Mouse (Mus musculus): ENCODE data around the gene 4930451I11Rik. TPM values are rescaled to one million over a fixed set of nuclear protein-coding genes. Genes with fewer than 3 reads are reported as not detected.

The 4930451I11Rik gene
- polyA plus RNA-seq, 1 experiment from 2014 or later, result not detected

GRCm38 (mm10) chr7:126789141-126789540, 42.3 kb downstream of the 4930451I11Rik start:
- Histone ChIP-seq H3K4me1 (replicated peaks; ENCODE audit: control insufficient read depth, insufficient read depth, low read length) (peaks cover 3% of the 10 kb centered on the region; the same call in 1 of the 2 replicates), H3K4me3 (ENCODE audit: low read depth, low read length) (no peak overlapping the region), H3K4me2 (replicated peaks; ENCODE audit: low read depth) (no peak overlapping the region), H3K27me3 (replicated peaks; ENCODE audit: control insufficient read depth, insufficient read depth, low read length) (no peaks in the 10 kb centered on the region), H3K9me3 (ENCODE audit: control insufficient read depth) (no peaks in the 10 kb centered on the region), H3K36me3 (ENCODE audit: control insufficient read depth, insufficient read depth) (peaks cover 53% of the 10 kb centered on the region), H3K9ac (ENCODE audit: low read depth, low read length) (no peak overlapping the region), H3K27ac (ENCODE audit: low read depth, low read length) (no peak overlapping the region)
- TF ChIP-seq CTCF (IDR thresholded peaks at IDR 0.05; ENCODE audit: low read depth), result no peak
- ATAC-seq, result no peak
- WGBS, result 84% methylated on average over 4 of the region's 4 CpGs

- 90% methylated on average over 14 of the region's 14 CpGs for whole genome bisulfite sequencing
- ATAC-seq, result no peak
- Histone ChIP-seq H3K4me3 (ENCODE audit: low read depth, low read length) (no peak overlapping the region), H3K4me2 (replicated peaks; ENCODE audit: low read depth) (no peak overlapping the region), H3K9ac (ENCODE audit: low read depth, low read length) (no peak overlapping the region), H3K4me1 (replicated peaks; ENCODE audit: control insufficient read depth, insufficient read depth, low read length) (peaks cover 3% of the 10 kb centered on the region; the same call in 1 of the 2 replicates), H3K36me3 (ENCODE audit: control insufficient read depth, insufficient read depth) (peaks cover 53% of the 10 kb centered on the region), H3K27ac (ENCODE audit: low read depth, low read length) (no peak overlapping the region), H3K27me3 (replicated peaks; ENCODE audit: control insufficient read depth, insufficient read depth, low read length) (no peaks in the 10 kb centered on the region), H3K9me3 (ENCODE audit: control insufficient read depth) (no peaks in the 10 kb centered on the region)
- no peak for TF ChIP-seq CTCF (IDR thresholded peaks at IDR 0.05; ENCODE audit: low read depth)
These were observed 45.3 kb downstream of the 4930451I11Rik start for GRCm38 (mm10) chr7:126786142-126786541.

- no peaks in the 10 kb centered on the region for H3K27me3 ChIP-seq (replicated peaks; ENCODE audit: control insufficient read depth, insufficient read depth, low read length)
- H3K9ac ChIP-seq (ENCODE audit: low read depth, low read length), result no peak overlapping the region
- no peak for TF ChIP-seq CTCF (IDR thresholded peaks at IDR 0.05; ENCODE audit: low read depth)
- peaks cover 52% of the 10 kb centered on the region for H3K36me3 ChIP-seq (ENCODE audit: control insufficient read depth, insufficient read depth)
- no peak overlapping the region for H3K27ac ChIP-seq (ENCODE audit: low read depth, low read length)
- ATAC-seq, result no peak
- H3K9me3 ChIP-seq (ENCODE audit: control insufficient read depth), result no peaks in the 10 kb centered on the region
- 73% methylated on average over 4 of the region's 4 CpGs for WGBS
- no peaks in the 10 kb centered on the region for H3K4me1 ChIP-seq (replicated peaks; ENCODE audit: control insufficient read depth, insufficient read depth, low read length)
- H3K4me2 ChIP-seq (replicated peaks; ENCODE audit: low read depth), result no peak overlapping the region
- no peak overlapping the region for H3K4me3 ChIP-seq (ENCODE audit: low read depth, low read length)
These were observed 46.4 kb downstream of the 4930451I11Rik start for GRCm38 (mm10) chr7:126785056-126785455.

- Histone ChIP-seq H3K4me3 (ENCODE audit: low read depth, low read length) (no peak overlapping the region), H3K4me2 (replicated peaks; ENCODE audit: low read depth) (no peak overlapping the region), H3K27me3 (replicated peaks; ENCODE audit: control insufficient read depth, insufficient read depth, low read length) (no peaks in the 10 kb centered on the region), H3K4me1 (replicated peaks; ENCODE audit: control insufficient read depth, insufficient read depth, low read length) (no peaks in the 10 kb centered on the region), H3K27ac (ENCODE audit: low read depth, low read length) (no peak overlapping the region), H3K9ac (ENCODE audit: low read depth, low read length) (no peak overlapping the region), H3K36me3 (ENCODE audit: control insufficient read depth, insufficient read depth) (peaks cover 46% of the 10 kb centered on the region), H3K9me3 (ENCODE audit: control insufficient read depth) (no peaks in the 10 kb centered on the region)
- WGBS, result 80% methylated on average over 7 of the region's 7 CpGs
- TF ChIP-seq CTCF (IDR thresholded peaks at IDR 0.05; ENCODE audit: low read depth), result no peak
- no peak for ATAC-seq
These were observed 47.0 kb downstream of the 4930451I11Rik start for GRCm38 (mm10) chr7:126784469-126784868.

- ATAC-seq, result no peak
- Histone ChIP-seq H3K9me3 (ENCODE audit: control insufficient read depth) (no peaks in the 10 kb centered on the region), H3K27ac (ENCODE audit: low read depth, low read length) (no peak overlapping the region), H3K27me3 (replicated peaks; ENCODE audit: control insufficient read depth, insufficient read depth, low read length) (no peaks in the 10 kb centered on the region), H3K4me3 (ENCODE audit: low read depth, low read length) (no peak overlapping the region), H3K36me3 (ENCODE audit: control insufficient read depth, insufficient read depth) (peaks cover 28% of the 10 kb centered on the region), H3K4me1 (replicated peaks; ENCODE audit: control insufficient read depth, insufficient read depth, low read length) (no peaks in the 10 kb centered on the region), H3K4me2 (replicated peaks; ENCODE audit: low read depth) (no peak overlapping the region), H3K9ac (ENCODE audit: low read depth, low read length) (no peak overlapping the region)
- 77% methylated on average over 13 of the region's 13 CpGs for WGBS
- TF ChIP-seq CTCF (IDR thresholded peaks at IDR 0.05; ENCODE audit: low read depth), result no peak
These were observed 48.7 kb downstream of the 4930451I11Rik start for GRCm38 (mm10) chr7:126782693-126783092.

GRCm38 (mm10) chr7:126781661-126782370, 49.6 kb downstream of the 4930451I11Rik start:
- ATAC-seq, result no peak
- no peaks in the 10 kb centered on the region for H3K4me1 ChIP-seq (replicated peaks; ENCODE audit: control insufficient read depth, insufficient read depth, low read length)
- peak overlapping the region; percentile 37; the same call in 1 of the 2 replicates for H3K9ac ChIP-seq (ENCODE audit: low read depth, low read length)
- H3K4me3 ChIP-seq (ENCODE audit: low read depth, low read length), result no peak overlapping the region
- no peak for TF ChIP-seq CTCF (IDR thresholded peaks at IDR 0.05; ENCODE audit: low read depth)
- peak overlapping the region; percentile 77; the same call in 1 of the 2 replicates for H3K4me2 ChIP-seq (replicated peaks; ENCODE audit: low read depth)
- no peaks in the 10 kb centered on the region for H3K27me3 ChIP-seq (replicated peaks; ENCODE audit: control insufficient read depth, insufficient read depth, low read length)
- no peaks in the 10 kb centered on the region for H3K9me3 ChIP-seq (ENCODE audit: control insufficient read depth)
- H3K36me3 ChIP-seq (ENCODE audit: control insufficient read depth, insufficient read depth), result peaks cover 19% of the 10 kb centered on the region
- no peak overlapping the region for H3K27ac ChIP-seq (ENCODE audit: low read depth, low read length)
- 38% methylated on average over 11 of the region's 11 CpGs for WGBS

All from intestine, postnatal 0 days (tissue).